Mouse (Mus musculus) mature B cell (primary cell): ENCODE results near the gene Iqcf6.

ENCODE experiments used
- in situ Hi-C: fragments of 300-500 bp; cut with MboI; formaldehyde crosslinking; loops from 2 replicates; pipeline ENCODE4 v1.14.3; 2019

Gene Iqcf6

DNA sequence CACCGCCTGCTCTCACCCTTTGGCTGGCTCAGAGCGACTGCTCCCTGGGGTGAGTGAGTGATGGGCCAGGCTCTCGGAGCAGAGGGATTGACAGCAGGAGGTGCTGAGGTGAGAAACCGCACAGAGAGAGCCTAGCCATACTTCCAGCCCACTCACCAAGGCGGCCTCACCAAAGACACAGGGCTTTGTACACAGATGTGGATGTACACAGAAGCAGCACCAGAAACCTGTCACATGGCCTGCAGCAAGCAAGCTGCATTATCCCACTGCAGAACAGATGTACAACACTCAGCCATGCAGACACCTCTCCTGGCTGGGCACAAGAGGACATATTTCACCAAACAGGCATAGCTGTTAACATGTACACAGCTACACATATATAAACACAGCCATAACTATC is 31.2 kb downstream of the Iqcf6 start:
- in situ Hi-C loops: no loop called here

DNA sequence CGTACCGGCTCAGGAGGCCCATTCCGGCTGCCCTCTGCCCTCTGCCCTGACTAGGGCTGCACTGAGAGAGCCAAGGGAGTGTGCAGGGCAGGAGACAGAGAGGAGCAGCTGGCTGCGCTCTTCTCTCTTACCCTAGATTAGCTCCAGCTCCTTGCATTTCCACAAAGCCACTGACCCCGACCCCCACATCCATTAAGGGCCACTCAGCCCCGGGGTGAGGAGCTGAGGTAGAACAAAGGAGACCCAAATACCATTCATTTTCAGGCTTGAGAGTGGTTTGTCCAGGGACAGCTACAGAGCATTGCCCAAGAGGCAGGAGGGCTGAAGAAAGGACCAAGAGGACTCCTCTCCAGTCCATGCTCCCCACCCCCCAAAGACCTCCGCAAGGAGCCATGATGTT is 33.1 kb downstream of the Iqcf6 start:
- in situ Hi-C loops: no loop called here

DNA sequence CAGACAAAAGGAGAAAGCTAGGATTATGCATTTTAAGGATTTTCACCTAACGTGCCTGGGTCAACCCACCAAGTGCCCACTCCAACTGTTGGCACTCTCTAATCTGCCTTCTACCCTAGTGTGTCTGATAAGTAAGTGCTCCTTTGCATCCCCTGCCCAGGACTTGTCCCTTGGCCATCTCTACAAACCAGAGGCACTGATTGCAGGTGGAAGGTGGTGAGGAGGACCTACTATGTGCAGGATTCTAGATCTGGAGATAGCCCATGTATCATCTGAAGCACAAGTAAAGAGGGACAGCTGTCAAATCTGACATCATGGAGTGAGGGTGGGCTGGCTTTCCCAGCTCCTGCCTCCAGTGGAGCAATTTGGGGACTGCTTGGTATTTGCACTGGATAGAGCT is 33.6 kb downstream of the Iqcf6 start:
- in situ Hi-C loops: no loop called here

DNA sequence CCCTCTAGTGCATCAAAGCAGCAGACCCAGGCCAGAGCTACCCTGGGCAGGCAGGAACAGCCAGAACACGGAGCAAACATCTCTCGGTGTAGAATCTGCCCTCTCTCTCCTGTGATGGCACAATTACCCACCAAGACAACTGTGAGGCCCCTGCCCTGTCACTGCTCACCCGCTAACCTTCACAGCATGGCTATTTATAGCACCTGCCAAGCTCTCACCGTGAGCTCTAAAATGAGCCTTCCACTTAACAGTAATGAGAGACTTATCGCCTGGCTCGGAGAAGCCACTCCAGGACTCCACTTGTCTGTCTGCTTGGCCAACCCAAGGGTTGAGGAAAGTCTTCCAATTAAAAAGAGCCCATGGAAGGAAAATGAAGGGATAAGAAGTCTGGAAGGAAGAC is 36.8 kb downstream of the Iqcf6 start:
- in situ Hi-C loops: no loop called here

DNA sequence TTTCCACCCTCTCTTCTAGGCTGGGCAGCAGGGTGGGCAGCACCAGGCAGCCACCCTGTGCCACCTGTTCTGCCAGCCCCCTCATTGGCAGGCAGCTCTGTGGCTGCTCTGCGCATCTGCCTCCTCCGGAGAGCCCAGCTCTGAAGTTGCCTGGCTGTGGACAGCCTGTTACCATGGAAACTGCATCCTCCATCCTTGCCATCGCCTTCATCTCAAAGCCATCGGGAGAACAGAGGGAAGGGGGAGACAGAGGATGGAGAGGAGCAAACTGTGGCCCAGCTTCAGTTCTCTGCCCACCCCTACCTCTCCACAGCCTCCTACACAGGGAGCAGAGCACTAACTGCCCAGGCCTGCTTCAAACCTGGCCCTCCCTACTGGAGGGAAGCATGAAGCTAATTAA is 38.1 kb downstream of the Iqcf6 start:
- in situ Hi-C loops: no loop called here

DNA sequence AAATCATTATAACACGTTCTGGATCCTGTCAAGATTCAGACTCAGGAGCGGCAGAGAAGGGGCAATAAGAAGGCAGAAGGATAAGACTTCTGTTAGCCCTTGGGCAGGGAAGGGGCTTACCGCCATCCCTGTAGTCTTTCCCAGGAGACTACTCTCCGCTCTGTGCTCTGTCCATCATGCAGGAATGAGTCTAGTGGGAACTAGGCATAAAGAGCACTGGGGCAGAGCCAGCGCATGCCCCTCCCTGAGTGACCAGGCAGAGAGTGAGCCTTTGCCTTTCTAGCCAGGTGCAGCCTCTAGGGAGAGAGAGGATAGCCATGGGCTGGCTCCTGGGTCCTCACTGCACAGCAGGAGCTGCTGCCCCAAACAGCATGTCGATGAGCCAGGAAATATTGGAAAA is 38.5 kb downstream of the Iqcf6 start:
- in situ Hi-C loops: no loop called here

DNA sequence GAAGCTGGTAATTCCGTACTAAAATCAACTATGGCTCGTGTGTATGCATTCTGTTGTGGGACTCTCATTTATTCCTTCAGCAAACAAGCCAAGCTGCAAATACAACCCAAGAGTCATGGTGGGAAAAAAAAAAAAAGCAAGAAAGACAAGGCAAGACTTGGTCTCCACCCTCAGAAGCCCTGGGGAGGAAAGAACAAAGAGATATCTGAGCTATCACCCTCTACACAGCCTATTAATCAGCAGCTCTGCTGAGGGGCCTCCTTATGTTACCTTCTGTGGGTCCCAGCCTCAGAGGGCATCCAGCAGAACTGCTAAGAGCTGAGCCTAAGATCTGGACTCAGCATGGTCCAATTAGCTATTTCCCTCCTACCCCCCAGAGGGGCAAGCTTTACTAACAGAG is 47.5 kb downstream of the Iqcf6 start:
- in situ Hi-C loops: no loop called here

DNA sequence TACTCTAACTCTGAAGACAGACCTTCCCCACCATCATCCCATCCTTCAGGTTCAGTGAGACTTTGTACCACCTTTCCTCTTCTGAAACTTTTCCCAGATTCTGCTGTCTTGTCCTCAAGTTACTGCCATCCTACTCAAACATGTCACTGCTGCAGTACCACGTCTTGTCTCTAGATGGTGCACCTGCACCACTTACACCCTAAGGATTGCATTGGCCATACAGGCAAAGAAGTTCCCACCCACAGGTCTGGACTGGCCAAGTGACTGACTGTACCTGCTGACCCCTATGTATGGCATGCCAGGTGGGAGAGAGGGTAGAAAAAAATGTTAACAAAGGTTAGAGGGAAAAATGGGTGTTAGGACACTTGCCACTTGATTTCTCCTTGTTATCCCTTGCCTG is 49.1 kb downstream of the Iqcf6 start:
- in situ Hi-C loops: loop anchor here (25.0 kb wide), 1 partner anchor 612 kb away; the partner anchor contains the start of genes Cish and Mapkapk3

DNA sequence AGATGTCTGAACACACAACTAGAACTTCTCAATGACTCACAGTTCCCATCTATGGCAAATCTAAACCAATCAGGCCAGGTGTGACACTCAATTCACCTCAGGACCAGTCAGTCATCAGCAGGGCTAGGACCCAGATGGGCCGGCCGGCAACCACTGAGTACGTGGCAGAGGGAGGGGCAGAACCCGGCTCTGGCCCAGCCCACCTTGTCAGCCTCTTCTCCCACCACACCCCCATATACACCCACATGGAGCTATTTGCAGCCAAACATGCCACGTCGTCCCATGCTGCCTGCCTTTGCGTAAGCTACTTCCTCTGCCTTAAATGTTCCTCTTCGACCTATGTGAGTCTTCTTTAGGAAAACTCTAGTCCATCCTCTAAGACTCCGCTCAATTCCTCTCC is 49.6 kb downstream of the Iqcf6 start:
- in situ Hi-C loops: loop anchor here (25.0 kb wide), 1 partner anchor 611 kb away; the partner anchor contains the start of genes Cish and Mapkapk3

DNA sequence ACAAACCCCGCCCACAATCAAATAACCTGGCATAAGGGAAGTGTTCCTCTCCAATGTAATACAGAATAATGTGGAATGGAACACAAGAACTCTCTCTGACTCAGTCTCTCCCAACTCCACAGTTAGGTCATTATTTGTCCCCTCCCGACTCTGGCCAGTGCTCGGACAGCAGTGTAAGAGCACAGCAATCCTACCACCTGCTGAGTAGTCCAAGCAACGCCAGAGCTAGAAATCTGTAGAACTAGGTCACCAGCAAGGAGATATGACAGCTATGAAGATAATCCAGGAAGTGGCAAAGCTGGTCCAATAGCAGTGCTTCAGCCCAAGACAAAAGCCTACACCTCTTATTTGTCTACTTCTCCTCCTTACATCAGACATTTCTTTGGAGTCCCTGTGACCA is 50.2 kb downstream of the Iqcf6 start:
- in situ Hi-C loops: loop anchor here (25.0 kb wide), 1 partner anchor 611 kb away; the partner anchor contains the start of genes Cish and Mapkapk3
